Mouse (Mus musculus): Measurements from ENCODE around the gene Tcp11l1. TPM values are rescaled to one million over a fixed set of nuclear protein-coding genes. Genes with fewer than 3 reads are reported as not detected.

The Tcp11l1 gene
- total RNA-seq, 2 experiments from 2014 or later, result 35.6 to 37.9 TPM

- no peak for DNase-seq (ENCODE audit: low spot score in 2 of 2)
- Histone ChIP-seq H3K4me3 (no peak overlapping the region), H3K27ac (no peak overlapping the region)
- no peak for TF ChIP-seq CTCF (conservative IDR thresholded peaks at IDR 0.05)
These were observed 24.3 kb upstream of the Tcp11l1 start for GRCm38 (mm10) chr2:104736241-104736640.

- Histone ChIP-seq H3K4me3 (no peak overlapping the region), H3K27ac (no peak overlapping the region)
- TF ChIP-seq CTCF (conservative IDR thresholded peaks at IDR 0.05), result no peak
- no peak for DNase-seq (ENCODE audit: low spot score in 2 of 2)
These were observed 20.7 kb upstream of the Tcp11l1 start for GRCm38 (mm10) chr2:104732562-104733256.

- no peak overlapping the region for H3K27ac ChIP-seq
- no peak for DNase-seq (ENCODE audit: low spot score in 2 of 2)
- TF ChIP-seq CTCF (conservative IDR thresholded peaks at IDR 0.05), result no peak
These were observed 20.1 kb upstream of the Tcp11l1 start for GRCm38 (mm10) chr2:104732033-104732444.

GRCm38 (mm10) chr2:104727369-104727768 lies 15.4 kb upstream of the Tcp11l1 start:
- TF ChIP-seq CTCF (conservative IDR thresholded peaks at IDR 0.05), result no peak
- Histone ChIP-seq H3K4me3 (no peak overlapping the region), H3K27ac (peak overlapping the region; percentile 59; the same call in 1 of the 2 replicates)
- DNase-seq (ENCODE audit: low spot score in 2 of 2), result no peak

More at GRCm38 (mm10) chr2:104732033-104732444, 20.1 kb upstream of the Tcp11l1 start:
- H3K4me3 ChIP-seq, result no peak overlapping the region

- Histone ChIP-seq H3K27ac (no peak overlapping the region), H3K4me3 (no peak overlapping the region)
- TF ChIP-seq CTCF (conservative IDR thresholded peaks at IDR 0.05), result no peak
- DNase-seq (ENCODE audit: low spot score in 2 of 2), result no peak
These were observed 10.1 kb upstream of the Tcp11l1 start for GRCm38 (mm10) chr2:104722021-104722420.

GRCm38 (mm10) chr2:104717827-104718226 lies 5.9 kb upstream of the Tcp11l1 start:
- Histone ChIP-seq H3K27ac (no peak overlapping the region), H3K4me3 (no peak overlapping the region)
- DNase-seq (ENCODE audit: low spot score in 2 of 2), result no peak
- TF ChIP-seq CTCF (conservative IDR thresholded peaks at IDR 0.05), result no peak

GRCm38 (mm10) chr2:104717231-104717735 lies 5.3 kb upstream of the Tcp11l1 start:
- TF ChIP-seq CTCF (conservative IDR thresholded peaks at IDR 0.05), result no peak
- no peak for DNase-seq (ENCODE audit: low spot score in 2 of 2)
- Histone ChIP-seq H3K4me3 (no peak overlapping the region), H3K27ac (no peak overlapping the region)

GRCm38 (mm10) chr2:104716279-104716678 lies 4.3 kb upstream of the Tcp11l1 start, which contains the start of gene Pin1rt1:
Pin1rt1 (minus strand) TSS chr2:104716379.
- no peak within 1 kb of the TSS for H3K27ac ChIP-seq
- no peak for DNase-seq (ENCODE audit: low spot score in 2 of 2)

GRCm38 (mm10) chr2:104714254-104714691 lies 2.3 kb upstream of the Tcp11l1 start:
- no peak for TF ChIP-seq CTCF (conservative IDR thresholded peaks at IDR 0.05)
- Histone ChIP-seq H3K27ac (peak overlapping the region; percentile 46; the same call in 1 of the 2 replicates), H3K4me3 (no peak overlapping the region)
- DNase-seq (ENCODE audit: low spot score in 2 of 2), result no peak

More at GRCm38 (mm10) chr2:104716279-104716678, 4.3 kb upstream of the Tcp11l1 start, which contains the start of gene Pin1rt1:
- TF ChIP-seq CTCF (conservative IDR thresholded peaks at IDR 0.05), result no peak
- H3K4me3 ChIP-seq, result no peak within 1 kb of the TSS

- no peak for DNase-seq (ENCODE audit: low spot score in 2 of 2)
- peak overlapping the region; percentile 97 for H3K27ac ChIP-seq
- TF ChIP-seq CTCF (conservative IDR thresholded peaks at IDR 0.05), result no peak
- H3K4me3 ChIP-seq, result peak overlapping the region; percentile 94
These were observed 479 bp upstream of the Tcp11l1 start for GRCm38 (mm10) chr2:104712486-104712809.

- no peak for DNase-seq (ENCODE audit: low spot score in 2 of 2)
- Histone ChIP-seq H3K4me3 (peak overlapping the region; percentile 94), H3K27ac (no peak overlapping the region)
- no peak for TF ChIP-seq CTCF (conservative IDR thresholded peaks at IDR 0.05)
These were observed 1.1 kb downstream of the Tcp11l1 start for GRCm38 (mm10) chr2:104710670-104711370.

GRCm38 (mm10) chr2:104709786-104710337 lies 2.1 kb downstream of the Tcp11l1 start:
- DNase-seq (ENCODE audit: low spot score in 2 of 2), result no peak
- H3K27ac ChIP-seq, result no peak overlapping the region
- no peak; the same call in 1 of the 2 replicates for TF ChIP-seq CTCF (conservative IDR thresholded peaks at IDR 0.05)
- no peak overlapping the region for H3K4me3 ChIP-seq

GRCm38 (mm10) chr2:104704355-104704754 lies 7.6 kb downstream of the Tcp11l1 start:
- no peak for TF ChIP-seq CTCF (conservative IDR thresholded peaks at IDR 0.05)
- Histone ChIP-seq H3K4me3 (no peak overlapping the region), H3K27ac (no peak overlapping the region)
- DNase-seq (ENCODE audit: low spot score in 2 of 2), result no peak
